Mouse (Mus musculus) retina, postnatal 1 day (tissue): ENCODE measurements around the gene Dynll2.

Experiments
- DNase-seq: peaks from one replicate; pipeline ENCODE4 v3.0.0-alpha.2; 2012

Gene Dynll2

DNA sequence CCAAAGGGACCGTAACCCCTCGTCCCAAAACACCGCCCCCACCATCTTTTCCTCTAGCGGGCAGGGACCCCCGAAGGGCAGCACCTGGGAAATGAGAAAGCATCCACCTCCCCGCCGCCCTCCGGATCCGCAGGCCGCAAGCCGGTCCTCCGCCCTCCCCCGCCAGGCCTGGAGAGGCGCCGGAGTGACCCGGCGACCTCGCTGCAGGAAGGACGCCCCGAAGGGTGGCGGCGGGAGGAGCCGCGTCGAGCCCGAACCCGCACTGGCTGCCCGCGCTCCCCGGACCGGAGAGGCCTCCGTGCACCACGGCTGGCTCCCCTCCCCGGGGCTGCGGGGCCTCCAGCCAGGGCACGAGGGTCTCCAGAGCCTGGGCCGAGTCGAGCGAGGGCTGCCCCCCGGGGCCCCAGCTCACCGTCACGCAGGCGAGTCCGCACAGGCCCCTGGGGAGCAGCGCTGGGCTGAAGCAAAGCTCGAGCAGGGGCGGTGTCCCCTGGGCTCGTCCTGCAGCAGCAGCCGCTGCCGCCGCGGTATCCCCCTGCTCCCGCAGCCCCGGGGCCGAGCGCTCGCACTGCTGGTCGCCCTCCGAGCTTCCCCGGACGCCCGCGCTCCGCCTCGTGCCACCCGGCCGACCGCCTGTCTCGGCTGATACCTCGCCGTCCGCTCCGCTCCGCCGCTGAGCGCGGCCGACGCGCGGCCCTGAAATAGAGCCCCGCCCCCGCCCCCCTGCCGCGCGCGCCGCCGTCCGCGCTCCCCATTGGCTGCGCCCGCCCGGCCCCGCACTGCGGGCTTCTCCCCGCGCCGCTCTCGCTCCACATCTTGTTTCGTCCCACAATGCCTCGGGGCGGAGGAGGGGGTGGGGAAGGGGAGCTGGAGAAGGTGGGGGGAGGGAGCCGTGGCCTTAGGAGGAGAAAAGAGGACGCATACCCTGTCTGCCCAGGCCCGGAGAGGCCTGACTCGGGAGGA lies at the start of gene Dynll2:
TSS of gene Dynll2 (minus strand) at position 703 of the 963 bp plus-strand sequence.
- peak; percentile 98 for DNase-seq

DNA sequence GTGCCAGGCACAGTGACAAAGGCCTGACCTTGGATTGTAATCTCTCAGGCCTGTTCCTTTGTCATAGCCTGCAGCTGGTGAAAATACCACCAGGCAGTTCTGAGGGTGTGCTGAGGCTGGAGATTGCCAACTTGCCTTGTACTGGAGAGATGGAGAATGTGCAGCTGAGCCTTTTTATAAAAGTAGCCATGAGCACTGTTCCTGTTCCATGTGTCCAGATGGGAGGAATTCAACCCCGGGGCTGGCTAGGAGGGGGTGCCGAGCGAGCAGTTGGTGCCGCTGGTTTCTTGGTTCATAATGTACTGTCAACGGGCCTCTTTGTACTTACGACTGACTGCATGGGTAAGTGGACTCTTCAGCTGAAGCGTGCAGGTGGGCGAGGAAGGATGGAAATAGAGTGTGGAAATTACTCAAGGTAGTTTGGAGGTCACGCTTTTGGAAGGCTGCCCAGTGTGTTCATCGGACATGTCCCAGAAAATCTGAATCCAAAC lies 49.5 kb upstream of the Dynll2 start:
- DNase-seq = no peak

DNA sequence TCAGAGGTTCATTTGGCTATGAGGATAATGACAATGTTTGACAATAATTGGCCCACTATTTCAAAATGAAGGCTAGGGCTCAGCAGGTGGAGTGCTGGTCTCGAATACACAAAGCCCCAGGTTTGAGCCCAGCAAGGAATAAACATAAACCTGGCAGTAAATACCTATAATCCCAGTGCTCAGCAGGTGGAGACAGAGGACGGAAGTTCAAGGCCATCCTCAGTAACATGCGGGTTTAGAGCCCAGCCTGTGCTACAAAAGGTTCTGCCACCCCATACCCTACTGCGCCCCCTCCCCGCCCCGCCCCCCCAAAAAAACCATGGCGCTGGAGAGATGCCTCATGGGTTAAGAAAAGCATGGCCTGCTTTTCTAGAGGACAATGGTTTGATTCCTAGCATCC lies 48.6 kb upstream of the Dynll2 start:
- DNase-seq = no peak

DNA sequence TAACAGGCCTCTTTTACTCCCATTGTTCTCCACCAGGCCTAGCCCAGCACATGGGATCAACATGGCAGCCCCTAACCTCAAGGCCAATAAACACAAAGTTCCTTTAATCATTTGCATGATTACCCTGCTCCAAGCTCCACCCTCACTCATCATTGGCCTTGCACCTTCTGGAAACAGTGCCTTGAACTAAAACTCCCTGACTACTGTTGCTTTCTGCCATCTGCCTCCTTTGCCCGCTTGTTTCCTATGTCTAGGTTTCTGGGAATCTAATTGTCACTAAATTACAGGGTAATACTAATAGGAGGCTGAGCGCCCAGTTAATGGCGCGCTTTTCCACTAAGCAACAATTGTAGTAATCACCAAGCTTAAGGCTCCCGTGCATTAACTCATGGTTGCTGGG lies 44.4 kb upstream of the Dynll2 start:
- no peak for DNase-seq

DNA sequence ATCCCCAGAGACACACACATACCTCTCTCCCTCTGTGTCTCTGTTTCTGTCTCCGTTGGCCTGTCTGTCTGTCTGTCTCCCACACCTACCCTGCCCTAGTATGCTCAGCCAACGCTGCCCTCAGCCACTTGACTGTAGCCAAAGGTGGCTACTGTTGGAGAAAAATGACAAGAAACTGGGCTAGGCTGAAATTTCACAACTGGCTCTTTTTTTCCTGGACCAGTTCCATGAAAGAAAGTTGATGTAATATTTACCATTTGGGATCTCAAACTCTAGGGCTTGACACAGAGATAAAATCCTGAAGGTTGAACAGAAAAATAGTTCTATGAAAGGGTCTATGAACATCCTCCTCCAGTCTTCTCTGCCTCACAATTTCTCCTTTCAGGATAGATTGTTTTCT lies 43.5 kb upstream of the Dynll2 start:
- no peak for DNase-seq

DNA sequence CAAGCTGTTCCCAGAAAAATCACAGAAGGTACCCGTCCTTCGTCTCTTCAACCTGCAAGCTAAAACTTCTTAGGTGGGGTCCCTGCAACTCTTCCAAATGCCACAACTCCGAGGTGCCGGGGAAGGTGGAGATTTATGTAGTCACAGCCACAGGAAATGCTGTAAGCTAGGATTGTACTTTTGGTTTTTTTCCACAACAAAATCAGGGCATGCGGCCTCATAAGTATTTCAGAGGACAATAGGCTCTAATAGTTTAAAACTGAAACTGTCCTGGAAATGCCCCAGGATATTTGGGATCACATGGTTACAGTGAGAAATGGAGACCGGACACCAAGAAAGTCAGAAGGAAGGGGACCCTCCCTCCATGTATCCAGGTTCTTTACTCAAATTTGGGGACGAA lies 42.9 kb upstream of the Dynll2 start:
- no peak for DNase-seq

DNA sequence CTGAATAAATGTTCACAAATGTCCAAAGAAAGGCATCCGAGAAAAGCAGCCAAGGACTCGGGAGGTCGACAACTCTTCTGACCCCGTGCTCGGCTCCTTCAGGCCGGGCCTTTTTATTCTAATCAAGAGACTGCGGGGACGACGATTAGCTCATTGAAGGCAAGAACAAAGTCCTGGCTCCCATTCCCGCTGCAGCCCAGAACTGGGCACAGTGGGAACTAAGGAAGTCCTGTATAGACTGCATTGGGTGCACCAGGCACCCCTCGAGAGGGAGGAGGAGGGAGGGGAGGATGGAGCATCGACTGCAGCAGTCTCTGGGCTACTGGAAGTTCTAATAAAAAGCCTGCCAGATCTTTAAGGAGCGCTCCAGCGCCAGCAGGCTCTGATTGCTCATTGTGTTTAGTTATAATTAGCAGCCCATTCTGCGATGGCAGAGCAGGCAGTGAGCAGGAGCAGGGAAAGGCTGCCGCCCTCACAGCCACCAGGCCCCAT lies 40.9 kb upstream of the Dynll2 start:
- DNase-seq = peak; percentile 23

DNA sequence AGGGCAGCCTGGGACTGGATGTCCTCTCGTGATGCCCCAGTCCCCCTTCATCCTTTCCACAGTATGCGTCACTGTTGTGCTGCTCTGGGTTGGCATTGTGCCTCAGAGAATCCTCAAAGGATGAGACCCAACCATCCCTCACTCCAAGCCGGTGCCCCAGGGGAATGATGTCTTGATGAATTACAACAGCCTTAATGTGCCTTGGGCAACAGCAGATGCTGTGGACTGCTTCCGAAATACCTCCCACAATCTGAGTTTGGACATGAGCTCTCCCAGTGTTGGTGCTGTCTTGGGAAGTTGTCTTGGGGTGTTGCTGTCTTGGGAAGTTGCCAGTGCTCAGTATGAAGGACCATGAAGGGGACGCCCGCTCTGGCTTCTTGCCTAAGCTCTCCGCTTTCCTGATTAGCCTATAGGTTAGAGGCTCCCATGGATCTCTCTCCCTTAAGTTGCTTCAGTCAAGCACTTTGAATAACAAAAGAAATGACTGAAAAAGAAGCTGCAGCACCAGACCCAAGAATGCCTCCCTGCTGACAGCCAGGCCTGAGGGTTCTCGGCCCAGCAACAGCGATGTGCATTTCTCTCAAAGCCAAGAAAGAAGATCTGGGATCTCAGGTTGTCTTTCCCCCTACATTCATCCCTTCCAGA lies 40.2 kb upstream of the Dynll2 start:
- DNase-seq = peak; percentile 41

DNA sequence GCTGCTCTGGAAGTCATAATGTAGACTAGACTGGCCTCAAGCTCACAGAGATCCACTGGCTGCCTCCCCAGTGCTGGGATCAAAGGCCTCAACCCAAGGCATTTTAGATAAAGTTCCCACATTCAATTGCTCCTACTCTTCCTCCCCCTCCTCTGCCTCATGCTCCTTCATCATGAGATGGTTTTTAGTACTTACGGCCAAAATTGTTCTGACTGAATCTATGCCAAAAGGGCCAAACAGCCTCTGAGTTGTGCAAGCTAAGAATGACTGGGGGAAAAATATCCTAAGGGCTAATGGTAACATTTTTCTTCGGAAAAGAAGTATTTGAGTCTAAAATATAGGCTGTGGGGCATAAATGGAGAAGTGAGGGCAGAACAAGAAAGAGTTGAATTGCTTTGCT lies 36.6 kb upstream of the Dynll2 start:
- DNase-seq = no peak

DNA sequence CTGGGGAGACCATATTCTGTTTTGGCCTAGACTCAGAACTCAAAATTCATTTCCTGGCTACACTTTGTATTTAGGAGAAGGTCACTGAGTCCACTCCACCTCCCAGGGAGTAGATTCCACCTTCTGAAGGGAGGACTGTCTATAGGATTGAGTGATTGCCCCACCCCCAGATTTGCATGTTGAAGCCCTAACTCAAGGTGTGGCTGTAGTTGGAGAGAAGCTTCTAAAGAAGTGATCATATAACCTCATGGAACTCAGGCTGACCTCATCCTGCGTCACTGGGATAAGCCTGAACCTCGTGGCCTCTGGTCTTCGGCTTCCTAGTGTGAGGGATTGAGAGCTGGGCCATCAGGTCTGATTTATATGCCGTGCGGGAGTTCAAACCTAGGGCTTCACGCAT lies 28.5 kb upstream of the Dynll2 start:
- DNase-seq = no peak

DNA sequence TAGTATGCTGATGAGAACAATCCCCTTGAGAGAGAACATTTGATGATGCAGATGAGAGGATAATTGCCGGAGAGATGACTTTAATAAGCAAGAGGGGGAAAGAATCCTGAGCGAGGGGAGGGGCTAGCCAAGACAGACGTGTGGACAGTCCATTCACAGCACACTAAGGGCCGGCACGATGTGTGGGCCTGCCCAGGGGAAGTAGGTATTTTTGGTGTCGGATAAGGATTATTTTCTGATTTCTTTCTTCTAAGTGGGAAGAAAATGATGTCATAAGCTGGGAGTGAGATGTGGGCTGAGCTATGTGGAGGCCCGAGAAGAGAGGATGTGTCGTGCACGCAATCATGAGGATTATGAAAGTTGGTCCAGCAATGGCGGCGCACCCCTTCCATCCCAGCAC lies 27.8 kb upstream of the Dynll2 start:
- no peak for DNase-seq

DNA sequence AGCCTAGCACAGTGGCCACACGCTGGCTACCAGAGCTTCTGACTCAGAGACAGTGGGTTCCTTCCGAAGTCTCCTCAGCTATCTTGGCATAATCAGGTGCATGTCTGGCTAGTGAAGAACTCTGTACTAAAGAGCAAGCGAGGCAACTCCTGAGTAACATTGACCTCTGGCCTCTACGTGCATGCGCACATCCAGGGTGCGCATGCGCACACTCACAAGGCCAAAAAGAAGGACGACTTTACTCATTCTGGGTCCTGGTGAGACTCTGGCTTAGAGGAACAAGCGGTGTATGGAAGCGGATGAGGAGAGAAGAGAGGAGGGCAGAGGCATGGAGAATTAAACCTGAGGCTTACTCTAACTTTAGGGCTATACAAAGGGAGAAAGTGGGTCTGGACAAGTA lies 26.3 kb upstream of the Dynll2 start:
- DNase-seq = no peak

DNA sequence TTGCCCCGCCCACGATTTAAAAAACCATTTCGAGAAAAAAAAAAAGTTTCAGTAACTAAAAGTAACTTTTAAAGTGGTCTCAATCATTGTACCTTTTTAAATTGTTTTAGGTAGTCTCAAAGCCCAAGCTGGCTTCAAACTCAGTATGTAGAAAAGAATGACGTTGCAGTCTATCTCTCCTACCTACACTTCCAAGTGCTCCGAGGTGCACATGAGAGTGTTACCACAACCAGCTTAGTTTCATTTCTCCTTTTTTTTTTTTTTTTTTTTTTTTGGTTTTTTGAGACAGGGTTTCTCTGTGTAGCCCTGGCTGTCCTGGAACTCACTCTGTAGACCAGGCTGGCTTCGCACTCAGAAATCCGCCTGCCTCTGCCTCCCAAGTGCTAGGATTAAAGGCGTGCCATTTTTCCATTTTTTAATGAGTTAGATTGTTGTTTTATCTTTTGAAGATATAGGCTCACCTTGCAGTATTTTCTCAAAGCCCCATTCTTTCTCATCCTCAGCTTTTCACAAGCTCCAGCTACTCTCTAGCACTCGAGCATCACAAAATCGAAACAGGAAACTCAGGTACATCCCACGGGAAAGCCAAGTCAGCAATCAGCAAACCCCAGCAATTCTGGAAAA lies 25.4 kb upstream of the Dynll2 start:
- no peak for DNase-seq

DNA sequence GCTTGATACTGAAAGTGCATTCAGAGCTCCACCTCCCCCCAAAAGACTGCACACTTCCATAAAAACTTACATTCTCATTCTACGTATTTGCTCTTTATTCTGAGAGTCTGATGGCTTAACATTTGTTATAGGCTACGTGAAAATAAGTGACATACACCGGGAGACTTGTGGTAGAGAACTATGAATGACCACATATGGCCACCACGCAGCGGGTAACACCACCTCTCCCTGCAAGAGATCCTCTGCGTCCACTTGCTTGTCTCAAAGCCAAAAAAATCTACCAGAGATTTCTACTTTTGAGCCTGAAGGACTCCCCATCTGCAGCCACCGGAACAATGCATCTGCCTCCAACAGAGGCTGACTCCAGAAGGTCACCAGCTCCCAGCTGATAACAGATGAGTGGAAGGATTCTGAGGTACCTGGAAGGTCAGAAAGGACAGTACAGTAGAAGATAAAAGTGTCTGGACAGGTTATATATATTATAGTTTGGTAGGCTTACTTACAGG lies 24.6 kb upstream of the Dynll2 start:
- DNase-seq = no peak

DNA sequence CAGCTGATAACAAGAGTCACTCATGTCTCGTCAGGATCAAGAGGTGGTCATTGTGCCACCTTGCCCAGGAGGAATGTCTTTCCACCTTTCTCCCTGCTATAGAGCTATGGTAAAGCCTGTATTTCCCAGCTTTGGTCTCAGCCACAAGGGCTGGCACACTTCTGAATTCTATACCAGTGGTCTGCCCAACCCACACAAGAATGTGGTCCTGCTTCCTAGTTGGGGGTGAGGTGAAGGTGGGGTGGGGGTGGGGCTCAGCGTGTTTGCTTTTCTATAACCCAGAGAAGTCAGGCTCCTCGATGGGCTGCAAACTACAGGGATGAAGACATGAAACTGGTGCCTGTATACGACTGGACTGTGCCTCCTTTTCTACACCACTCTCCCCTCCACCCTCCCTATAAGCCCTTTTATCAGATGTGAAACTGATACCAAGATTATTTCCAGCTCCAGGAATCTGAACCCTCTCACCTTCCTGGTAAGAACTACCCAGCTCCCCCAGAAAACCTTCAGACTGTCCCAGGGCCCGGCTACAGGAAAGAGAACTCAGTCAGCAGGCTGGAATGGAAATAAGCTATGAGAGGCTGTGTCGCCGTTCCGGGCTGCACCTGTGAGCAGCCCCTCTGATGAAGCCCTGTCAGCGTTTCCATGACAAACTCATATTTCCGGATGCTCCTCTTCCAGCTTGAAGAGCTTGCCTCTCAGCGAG lies 24.0 kb upstream of the Dynll2 start:
- DNase-seq = no peak

DNA sequence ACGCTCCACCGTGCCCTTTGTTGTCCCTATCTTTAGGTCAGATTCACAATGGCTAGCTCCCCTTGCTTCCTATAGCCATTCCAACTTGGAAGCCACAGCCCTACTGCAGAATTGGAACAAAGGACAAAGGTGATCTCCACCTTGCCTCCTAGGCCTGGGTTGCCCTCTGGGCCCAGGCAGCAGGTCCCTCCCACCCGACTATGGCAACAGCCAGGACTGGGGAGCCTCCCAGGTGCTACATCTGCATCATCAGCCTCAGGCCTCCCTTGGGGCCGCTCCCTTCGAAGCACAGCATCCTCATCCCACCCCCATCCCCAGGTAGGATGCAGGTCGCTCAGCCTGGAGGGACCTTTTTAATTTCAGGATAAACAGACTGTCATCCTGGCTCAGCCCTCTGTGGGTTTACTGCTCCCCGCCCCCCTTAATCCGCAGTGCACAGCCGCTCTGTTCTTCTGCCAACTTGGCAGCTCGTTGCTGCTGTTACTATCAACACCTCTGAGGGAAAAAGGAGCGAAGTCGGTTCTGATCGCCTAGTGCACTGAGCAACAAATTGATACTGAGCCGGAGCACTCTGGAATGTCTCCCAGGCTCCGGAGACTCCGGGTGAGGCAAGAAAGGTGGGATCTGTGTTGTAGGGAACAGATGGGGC lies 22.3 kb upstream of the Dynll2 start:
- DNase-seq = peak; percentile 53

DNA sequence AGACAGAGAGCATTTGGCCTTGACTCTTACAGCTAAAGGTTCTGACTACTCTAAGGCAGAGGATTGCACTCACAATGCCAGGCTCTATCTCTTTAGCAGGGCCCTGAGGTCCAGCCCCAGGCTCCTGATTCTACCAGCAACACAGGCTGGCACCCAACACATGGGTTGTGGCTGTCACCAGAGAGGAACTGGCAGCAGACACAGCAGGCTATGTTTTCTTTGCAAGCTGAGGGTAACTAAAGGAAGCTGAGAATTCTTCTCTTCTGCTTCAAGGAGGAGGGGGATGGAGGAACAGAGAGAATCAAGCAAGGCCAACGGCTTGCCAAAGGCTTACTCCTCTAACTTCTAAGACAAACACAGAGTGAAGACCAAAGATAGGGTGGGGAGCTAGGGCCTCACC lies 21.3 kb upstream of the Dynll2 start:
- DNase-seq = no peak

DNA sequence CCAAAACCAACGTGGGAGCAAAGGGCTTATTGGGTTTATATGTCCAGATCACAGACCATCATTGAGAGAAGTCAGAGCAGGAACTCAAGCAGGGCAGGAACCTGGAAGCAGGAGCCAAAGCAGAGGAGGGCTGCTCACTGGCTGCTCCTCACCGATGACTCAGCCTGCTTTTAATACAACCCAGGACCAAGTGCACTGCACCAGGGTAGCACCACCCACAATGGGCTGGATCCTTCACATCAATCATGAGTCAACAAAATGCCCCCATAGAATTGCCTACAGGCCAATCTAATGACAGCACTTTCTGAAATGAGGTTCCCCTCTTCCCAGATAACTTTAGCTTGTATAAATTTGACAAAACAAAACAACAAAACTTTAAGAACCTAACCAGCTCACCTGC lies 16.8 kb upstream of the Dynll2 start:
- no peak for DNase-seq

DNA sequence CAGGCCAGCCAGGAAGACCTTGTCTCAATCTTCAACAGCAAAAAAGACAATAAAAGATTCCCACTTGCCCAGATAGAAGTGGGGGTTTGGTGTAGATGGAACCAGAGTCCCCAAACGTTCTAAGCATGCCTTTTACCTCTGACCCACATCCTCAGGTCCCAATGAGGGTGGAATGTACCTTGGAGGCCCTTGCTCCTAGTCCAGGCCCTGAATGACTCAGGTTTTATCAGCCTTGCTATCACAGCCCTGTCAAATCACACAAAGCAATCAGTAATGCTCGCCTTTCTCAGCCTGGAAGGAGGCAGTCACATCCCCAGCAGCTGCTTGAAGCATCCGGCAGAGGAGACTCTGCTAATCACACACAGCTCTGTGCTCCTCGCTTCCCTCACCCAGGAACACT lies 15.4 kb upstream of the Dynll2 start:
- DNase-seq = no peak

DNA sequence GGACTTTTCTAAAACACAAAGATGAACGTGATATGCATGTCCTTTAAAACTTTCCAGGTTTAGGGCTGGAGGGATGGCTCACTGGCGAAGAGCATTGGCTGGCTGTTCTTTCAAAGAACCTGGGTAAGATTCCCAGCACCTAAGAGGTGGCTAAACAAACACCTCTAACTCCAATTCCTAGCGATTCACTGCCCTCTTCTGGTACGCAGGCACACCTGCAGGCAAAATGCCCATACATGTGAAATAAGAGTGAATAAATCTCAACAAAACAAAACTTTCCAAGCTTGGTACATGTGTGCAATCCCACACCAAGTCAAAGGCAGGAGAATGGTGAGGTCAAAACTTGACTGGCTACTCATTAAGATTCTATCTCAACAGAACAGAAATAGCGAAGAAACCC lies 12.4 kb upstream of the Dynll2 start:
- no peak for DNase-seq

DNA sequence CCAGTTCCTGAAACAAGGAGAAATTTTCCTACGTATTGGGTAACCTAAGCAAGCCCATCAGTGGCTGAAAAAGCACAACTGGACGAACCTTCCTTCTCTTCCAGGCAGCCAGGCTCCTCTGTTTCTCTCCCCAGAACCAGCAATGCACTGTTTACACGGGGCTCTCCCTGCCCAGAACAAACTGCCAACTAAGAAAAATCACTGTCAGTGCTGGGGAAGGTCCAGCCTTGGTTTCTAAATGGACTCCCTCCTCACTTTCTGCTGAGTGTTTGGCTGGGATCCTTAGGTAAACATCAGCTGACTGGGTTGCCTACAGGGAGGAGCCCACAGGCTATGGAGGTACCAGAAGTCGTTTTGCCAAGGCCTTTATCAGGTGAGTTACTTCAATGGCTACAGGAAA lies 4.5 kb upstream of the Dynll2 start:
- no peak for DNase-seq

DNA sequence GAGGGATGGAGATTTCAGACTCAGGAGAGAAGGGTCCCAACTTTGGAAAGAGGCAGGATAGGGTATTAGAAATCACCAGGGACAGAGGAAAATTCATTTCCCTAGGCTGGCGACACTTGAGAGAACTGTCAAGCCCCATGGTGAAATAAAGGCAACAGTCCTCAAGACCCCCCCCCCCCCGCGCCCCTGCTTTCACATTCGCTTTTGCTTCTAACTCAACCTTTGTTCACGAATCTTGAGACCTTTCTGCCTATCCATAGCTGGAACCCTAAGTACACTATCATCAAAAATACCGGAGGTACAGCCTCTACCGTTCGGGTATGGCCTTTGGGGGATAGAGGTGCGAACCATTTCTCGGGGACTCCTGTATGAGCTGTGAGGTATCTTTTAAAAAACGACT lies 528 bp upstream of the Dynll2 start:
- DNase-seq = no peak
